Mouse (Mus musculus) mouse trophoblast stem cell (cell line): Measurements from ENCODE around the gene Rell1.

Experiments used
- in situ Hi-C, 2 experiments: fragments of 300-500 bp; cut with MseI, MboI; formaldehyde crosslinking; loops; 2 replicates in 1 of 2; 3 replicates in 1 of 2; pipeline ENCODE4 v1.15.1; 2025

Gene Rell1

DNA sequence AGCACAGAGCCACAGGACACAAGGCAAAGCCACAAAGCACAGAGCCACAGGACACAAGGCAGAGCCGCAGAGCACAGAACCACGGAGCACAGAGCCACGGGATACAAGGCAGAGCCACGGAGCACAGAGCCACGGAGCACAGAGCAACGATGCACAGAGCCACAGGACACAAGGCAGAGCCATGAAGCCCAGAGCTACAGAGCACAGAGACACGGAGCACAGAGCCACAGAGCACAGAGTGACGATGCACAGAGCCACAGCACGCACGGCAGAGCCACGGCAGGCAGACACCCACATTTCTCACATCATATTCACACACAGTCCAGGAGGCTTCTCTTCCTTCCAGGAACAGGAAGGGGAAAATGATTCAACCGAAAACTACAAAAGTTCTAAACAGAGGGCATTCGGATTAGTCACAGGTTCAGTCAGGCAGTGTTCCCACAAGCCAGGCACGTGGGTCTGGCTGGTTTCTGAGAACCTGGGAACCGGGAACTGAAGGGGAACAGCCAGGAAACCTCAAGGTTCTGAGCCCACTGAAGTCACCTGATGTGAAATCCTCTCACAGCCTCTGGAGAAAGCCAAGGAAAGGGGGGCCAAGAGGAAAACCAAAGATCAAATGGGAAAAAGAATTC, 15.2 kb downstream of the Rell1 start:
- in situ Hi-C loops: no loop called here

DNA sequence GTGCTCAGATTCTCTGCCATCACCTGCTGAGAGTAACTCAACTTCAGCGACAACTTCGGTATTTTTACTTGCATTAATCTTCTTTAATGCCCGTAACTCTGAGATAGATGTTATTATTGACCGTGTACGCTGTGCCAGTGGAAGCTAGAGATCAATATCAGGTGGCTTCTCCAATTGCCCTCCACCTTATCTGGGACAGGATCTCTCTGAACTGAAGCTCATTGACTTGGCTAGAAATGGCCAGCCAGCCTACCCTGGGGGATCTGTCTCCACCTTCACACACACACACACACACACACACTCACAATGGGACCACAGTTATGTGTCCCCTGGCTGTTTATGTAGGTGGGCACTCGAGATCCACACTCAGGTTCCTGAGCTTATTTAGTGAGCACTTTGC, 16.7 kb downstream of the Rell1 start:
- in situ Hi-C loops: no loop called here

DNA sequence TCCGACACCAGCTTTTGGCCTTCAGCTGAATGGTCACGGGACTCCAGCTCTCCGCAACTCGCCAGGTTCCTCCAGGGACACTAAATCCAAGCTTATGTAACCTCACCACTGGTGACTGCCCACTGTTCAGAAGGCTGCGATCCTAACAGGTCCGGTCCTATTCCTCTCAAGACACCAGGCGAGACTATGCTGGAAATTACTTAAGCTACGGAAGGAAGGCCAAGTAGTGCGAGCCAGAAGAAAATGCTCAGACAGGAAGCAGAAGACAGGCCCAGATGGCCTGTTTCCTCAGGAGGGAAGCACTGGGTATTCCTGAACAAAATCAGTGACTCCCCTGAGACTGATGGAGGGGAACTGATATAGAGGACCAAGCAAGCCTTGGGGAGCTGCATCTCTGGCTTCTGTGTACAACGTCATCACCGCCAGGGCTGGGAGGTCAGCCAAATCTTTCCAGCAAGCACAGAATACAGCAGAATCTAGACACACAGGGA, 17.2 kb downstream of the Rell1 start:
- in situ Hi-C loops: no loop called here

DNA sequence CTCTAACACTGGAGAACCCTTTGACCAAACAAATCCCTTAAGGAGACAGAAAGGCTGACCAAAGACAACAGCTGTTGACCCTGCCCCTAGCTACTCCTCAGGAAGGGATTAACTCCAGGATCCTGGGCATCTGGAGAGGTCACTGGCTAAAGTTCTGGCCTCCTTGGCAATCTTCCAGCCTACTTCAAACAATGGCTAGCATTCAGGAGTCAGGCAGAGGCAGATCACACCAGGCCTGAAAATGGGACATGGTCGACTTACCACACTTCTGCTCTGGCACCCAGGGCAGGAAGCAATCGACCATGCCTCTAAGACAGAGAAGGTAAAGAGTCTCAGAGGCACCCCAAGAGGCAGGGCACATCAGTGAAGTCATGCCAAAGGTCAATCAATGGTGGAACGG, 19.5 kb downstream of the Rell1 start:
- in situ Hi-C loops: no loop called here

DNA sequence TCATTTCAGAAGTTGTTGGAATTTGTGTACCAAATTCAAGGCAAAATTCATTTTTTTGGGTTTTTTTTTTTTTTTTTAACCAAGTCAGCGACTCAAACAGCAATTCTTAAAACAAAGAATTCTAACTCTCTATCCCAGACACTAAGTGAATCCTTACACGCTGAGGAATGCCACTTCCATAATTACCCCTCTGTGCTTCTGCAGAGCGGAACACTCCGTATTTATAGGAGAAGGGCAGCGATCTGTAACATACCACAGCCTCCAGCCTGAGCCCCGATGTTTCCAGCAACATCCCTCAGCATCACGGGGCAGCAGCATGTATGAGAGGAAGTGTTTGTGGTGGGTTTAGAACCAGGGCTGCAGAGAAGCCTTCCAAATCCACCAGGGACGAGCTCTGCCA, 21.2 kb downstream of the Rell1 start:
- in situ Hi-C loops: no loop called here

DNA sequence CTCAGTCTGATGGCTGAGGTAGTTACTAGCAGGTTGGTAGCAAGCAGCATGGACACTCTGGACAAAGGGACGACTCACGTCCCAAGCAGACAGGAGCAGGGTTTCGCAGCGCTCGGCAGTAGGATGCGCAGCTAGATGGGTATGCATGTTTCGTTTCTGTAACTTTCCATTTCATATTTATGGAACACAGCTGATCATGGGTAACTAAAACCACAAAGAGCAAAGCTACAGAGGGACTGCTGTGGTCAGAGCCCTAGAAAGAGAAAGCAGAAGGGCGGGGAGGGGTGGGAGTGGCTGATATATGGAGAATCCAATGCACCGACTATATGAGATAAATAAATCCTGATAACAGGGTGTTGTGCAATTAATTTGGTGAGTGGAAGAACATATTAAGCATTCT, 25.4 kb downstream of the Rell1 start:
- in situ Hi-C loops: no loop called here

DNA sequence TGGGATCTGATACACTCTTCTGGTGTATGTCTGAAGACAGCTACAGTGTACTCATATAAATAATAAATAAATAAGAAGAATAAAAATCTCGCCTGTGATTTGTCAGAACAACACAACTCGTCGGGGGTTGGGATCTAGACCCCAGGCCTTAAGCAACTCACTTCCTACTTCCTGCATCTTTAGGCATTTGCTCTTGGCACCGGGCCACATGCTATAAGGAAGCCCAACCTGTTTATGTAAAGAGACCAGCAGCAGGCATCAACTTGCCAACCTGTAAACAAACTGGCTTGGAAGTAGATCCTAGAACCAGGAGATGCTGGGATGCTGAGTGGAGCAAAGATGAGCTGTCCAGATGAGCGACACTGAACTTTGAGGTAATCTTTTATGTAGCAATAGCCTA, 26.8 kb downstream of the Rell1 start:
- in situ Hi-C loops: no loop called here

DNA sequence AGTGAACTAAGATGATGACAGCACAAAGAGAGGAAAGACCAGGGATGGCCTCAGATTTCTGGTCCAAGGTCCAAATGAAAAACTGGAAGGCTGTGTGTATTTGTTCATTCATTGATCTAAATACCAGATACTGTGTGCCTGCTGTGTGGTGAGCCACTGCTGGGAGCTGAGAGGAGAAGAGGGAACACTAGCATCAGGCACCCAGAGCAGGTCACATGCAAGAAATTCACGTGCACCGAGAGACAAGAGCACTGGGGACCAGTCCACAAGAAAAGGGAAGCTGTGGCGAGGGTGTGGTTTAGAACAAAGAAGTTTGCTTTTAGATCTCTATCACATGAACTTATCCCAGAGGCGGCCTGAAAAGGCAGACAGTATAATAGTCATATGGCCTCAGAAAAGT, 30.1 kb downstream of the Rell1 start:
- in situ Hi-C loops: no loop called here

DNA sequence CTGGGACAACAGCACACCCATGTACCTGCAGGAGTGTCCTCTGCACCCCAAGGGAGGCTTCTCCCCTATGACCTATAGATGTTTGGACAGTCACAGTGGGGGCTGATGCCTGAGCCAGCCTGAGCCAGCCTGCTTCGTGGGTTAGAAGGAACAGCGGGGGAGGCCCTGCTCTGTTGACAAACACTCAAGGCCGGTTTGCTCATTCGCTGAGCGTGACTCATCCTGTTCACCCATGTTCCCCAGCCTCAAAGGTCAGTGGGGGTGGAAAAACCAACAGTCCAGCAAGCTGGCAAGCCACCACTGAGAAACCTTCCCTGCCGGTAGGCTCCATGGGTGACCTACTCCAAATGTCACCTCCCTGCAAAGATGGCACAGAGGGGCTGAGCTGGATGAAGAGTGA, 32.0 kb downstream of the Rell1 start:
- in situ Hi-C loops: no loop called here

DNA sequence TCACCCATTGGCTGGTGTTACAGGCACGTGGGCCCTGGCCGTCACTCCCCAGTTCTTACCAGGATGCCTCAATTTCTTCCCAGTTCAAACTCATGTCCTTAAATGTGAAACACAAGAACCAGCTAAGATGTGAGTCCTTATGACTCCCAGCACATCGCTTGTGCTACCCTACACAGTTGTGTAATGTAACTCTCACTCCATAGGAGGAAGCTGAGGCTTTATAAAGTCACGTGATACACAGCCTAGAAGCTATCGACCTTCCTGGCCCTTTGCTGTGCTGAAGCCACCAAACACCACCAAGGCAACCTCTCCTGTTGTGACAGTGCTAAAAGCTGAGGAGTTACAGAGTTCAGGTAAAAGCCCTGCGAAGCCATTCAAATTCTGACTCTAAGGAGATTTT, 33.1 kb downstream of the Rell1 start:
- in situ Hi-C loops: no loop called here

DNA sequence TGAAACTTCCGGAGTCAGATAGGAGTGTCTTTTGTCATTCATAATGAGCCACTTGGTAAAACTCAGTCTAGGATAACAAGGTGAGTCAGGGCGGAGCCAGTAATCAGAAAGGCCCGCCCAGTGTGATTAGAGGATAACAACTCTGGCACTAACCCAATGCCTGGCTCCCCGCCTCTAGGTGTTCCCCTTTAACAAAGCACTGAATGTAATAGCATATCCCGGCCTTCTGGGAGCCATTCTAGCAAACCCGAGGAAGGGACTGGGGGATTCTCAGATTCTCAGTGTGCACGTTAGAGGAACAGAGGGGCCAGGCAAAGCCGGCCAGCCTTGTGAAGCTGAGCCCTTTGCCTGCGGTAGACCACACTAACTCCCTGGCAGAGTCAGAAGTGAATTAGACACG, 35.9 kb downstream of the Rell1 start:
- in situ Hi-C loops: no loop called here

DNA sequence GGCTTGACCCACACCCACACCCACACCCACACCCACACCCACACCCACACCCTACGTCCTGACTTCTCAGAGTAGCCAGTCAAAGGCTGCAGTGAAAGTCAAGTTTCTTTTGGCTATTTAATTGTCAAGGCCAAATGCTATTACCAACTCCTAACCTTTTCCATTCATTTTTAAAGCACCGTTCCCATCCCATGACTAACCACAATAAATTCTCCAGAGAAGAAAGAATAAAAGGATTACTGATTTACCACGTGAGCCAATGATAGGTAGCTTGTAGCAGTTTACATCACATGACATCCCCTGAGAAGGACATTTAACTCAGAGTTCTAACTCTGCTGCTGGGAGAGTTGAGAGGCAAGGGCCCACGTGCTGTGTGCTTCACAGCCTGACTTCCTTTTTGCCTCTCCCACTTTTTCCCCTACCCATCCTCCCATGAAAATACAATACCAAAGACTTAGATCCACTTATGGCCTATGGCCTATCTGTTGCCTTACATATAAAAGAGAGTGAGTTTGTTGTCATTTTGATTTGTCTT, 37.8 kb downstream of the Rell1 start:
- in situ Hi-C loops: no loop called here

DNA sequence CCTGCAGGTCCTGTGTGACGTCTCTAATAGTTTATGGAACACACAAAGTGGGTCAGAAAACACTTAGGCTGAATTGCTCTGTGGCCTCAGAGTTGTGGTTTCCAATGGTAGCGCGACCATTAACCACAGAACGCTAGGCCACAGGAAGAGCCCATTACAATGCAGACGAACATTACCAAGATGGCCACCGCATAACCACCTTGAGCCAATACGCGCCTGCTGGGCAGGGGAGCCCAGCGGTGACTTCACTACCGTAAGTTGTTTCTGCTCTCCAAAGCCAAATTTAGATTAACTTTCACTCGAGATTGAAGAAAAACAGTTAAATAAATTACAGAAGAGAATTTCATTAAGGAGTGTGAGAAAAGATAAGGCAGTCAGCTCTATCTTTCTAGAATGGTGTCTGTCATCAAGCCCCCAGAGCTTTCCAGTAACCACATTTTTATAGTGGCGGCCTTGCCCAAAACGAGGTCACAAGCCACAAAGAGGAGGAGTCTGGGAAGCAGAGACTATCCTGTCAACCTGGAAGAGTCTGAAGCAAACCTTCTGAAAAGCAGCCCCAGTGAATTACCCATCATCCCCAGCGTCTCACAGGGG, 43.6 kb downstream of the Rell1 start:
- in situ Hi-C loops: no loop called here

DNA sequence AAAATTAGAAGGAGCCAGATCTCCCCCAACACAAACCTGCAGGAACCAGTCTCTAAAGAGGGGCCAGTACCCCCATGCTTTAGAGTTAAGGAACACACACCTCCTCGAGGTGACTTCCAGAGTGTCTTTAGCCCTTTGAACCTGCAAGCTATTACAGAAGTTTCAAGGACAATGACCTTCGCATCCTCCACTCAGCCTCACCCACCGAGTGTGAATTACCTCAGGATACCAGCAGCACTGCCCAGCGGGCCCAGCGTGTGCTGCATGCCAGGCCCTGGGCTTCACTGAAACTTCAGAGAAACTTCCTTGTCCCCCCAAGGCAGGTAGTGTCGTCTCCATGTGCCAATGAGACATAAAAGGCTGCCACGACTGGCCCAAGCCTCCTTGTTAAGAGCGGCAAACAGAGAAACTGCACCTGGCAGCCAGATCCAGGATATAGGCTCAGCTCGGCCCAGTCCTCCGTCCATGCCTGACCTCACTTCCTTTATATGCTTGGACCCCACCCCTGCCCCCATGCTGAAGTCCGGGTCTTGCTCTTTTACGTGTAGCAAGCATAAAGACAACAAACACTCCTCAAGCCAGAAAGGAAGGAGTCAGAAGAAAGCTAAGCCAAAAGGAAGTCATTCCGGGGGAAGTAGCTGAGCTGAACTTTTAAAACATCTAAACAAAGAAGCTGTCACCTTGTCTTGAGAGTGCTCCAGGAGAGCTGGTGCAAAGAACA, 45.2 kb downstream of the Rell1 start:
- in situ Hi-C loops: no loop called here

DNA sequence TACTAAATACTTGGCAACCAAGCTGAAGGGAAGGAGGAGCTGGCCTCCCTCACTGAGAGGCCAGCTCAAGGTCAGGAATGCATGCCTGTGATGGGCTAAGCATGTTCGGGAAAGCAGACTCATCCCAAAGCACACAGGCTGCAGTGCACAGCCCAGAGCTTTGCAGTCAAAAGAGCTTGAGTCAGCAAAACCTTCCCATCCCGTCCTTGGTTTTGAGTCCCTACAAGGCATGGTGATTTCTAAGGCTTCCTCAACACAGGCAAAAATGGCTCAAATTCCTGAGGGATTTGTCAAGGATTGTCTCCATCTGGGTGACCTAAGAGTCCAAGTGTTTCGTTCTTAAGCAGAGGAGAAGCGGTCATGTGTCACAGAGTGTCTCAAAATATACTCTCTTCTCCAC, 50.5 kb downstream of the Rell1 start:
- in situ Hi-C loops: no loop called here

DNA sequence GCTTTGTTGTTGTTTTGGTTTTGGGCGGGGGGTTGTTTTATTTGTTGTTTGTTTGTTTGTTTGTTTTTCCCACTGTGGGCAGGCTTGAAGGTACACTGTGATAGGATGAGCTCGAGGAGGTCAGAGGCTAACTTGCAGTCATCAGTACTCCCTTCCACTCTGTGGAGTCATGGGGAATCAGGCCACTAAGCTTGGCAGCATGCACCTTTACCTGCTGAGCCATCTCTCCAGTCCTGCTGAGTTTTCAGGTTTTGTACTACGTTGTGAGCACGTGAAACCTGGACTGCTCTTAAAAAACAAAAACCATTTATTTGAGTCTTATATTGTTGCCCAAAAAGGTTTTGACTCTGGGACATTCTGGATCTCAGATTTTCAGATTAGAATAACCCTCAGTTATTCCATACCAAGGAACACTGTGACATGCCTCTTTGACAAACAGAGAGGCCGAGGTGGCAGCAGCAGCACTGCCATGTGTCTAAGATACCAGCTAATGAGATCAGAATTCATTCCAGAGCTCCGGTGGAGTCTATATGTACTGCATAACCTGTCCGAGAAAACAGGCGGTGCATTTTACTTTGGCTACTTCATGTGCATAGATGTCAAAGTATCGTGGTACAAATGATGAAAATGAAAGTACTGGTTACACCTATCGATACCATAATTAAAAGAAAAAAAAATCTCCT, 52.1 kb downstream of the Rell1 start:
- in situ Hi-C loops: no loop called here

DNA sequence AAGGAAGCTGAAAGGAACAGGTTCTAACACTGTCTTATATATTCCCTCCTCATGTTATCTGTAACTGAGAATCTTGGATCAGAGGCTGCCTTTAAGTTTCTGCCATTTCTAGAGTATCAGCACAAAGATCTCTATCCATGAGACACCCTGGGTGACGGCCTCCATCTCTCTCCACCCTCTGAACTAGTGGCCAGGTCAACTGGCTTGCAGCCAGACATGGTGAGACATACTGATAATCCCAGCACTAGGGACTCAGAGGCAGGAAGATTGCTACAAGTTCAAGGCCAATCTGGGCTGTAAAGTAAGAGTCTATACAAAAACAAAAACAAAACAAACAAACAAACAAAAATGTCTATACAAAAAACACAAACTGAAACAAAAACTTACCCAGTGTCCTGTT, 53.8 kb downstream of the Rell1 start:
- in situ Hi-C loops: no loop called here

DNA sequence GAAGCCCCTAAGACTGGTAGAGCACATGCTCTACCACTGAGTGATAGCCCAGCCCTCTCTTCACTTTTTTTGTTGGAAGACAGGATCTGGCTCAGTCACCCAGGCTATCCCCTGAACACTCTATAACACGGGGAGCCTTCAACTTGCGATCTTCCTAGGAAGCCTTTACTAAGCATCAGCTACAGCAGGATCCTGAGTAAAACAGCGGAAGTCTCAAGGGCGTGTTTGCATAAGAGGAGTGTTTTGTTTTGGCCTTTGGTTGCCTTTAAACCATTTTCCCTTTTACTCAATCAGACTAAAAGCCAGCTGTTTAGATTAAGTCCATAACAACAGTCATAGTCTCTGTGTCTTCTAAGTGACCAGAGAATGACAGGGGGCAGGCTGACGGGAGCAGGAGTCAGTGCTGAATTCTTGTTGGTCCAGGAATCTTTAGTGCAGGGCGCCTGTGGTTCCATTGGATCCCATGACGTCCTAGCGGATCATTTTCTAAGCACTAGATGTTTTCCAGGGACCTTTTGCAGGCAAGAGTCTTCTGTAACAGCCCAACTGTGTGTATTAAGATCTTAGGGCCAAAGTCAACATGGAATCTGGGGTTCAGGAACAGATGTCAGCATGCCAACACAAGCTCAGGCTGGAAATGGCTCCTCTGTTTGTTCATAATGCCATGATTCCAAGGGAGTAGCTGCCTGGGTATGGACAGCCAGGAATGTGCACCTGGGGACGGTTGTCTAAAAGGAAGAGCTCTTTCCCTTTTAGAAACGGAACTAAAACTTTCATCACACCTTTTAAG, 58.3 kb downstream of the Rell1 start:
- in situ Hi-C loops: no loop called here

DNA sequence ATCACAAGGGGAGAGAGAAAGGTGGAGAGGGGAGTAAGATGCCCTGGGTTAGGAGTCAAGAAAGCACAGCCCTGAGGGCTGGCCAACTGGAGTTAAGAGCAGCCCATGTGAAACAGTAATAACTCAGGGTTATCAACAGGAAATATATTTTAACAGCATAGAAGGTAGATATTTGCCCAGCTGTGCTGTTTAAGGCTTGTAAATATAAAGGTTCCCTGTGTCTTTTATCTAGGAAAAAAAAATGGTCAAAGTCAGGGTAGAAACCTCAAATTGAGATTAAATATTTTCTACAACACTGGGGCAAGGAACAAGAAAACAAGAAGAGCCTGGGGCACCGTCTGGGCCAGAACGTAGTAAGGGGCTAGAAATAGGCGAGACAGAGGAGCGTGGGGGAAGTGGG, 61.2 kb downstream of the Rell1 start:
- in situ Hi-C loops: loop anchor here (5.0 to 10.0 kb wide), 2 partner anchors 157 to 165 kb away; no protein-coding TSS in a partner anchor

DNA sequence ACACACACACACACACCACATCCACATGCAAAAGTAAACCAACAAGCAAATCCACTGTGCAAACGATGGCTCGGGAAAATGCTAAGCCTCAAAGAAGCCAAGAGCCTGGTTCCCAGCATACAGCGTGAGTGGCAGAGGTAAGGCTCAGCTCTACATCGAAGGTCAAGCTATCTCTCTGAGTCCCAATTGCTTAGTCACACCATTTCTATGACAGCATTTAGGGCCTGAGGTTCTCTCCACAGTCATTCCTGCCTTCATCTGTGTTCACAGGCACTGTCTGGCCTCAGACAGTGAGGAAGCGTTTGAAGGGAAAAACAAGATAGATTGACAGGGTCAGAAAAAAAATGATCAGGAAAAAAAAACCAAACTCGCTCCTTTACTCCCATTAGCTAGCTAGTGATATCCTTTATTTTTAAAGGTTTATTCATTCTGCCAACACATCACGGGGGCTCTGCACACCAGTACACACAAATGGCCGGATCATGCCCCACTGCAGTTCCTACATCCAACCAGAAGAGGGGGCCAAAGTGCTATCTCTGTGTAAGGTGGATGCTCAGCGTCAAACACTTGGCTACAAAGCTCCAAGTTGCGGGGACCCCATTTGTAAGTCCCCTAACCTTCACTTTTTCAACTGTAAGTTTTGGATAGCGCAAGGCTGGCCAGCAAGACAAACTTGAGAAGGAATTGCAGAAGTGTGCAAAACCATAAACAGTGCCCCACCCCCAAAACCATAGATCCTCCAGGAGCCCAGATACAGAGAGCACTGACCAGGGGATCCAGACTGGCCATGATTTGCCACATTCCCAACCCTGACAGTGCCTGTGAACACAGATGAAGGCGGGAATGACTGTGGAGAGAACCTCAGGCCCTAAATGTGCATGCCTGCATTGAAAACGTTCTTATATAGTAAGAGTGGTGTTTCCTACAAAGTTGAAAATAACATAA, 62.3 kb downstream of the Rell1 start:
- in situ Hi-C loops: loop anchor here (5.0 to 10.0 kb wide), 2 partner anchors 158 to 166 kb away; no protein-coding TSS in a partner anchor
